Mouse (Mus musculus) brain, adult 2 months (tissue): ENCODE measurements at regions not wholly inside any gene's neighbourhood (a gene's known extent, or its start where the extent isn't known, plus 50 kb on each side); places are given as distances from the start of the nearest gene placed in this dataset.
A peak's percentile ranks its signal among the peaks of the same experiment; 100 is the strongest.
"Not testable (repeated sequence)": the region's sequence is repeated elsewhere in the genome, so short reads cannot be mapped to it uniquely, and the experiment has no call there.

Experiments
- DNase-seq: peaks from one replicate; pipeline ENCODE4 v3.0.0; 2011; ENCODE audit warnings: low read depth, low spot score

GRCm38 (mm10) chr5:52015786-52016185 is 174.5 kb downstream of the Dhx15 start:
- peak; percentile 89 for DNase-seq

- DNase-seq: no peak
Observed at GRCm38 (mm10) chr5:52010426-52010825, 179.9 kb downstream of the Dhx15 start.

GRCm38 (mm10) chr5:52008942-52009341 is 181.4 kb downstream of the Dhx15 start:
- DNase-seq: no peak

- DNase-seq: no peak
Observed at GRCm38 (mm10) chr5:52006843-52007242, 183.5 kb downstream of the Dhx15 start.

GRCm38 (mm10) chr5:51990847-51991610 is 199.3 kb downstream of the Dhx15 start:
- peak; percentile 34 for DNase-seq

- no peak for DNase-seq
Observed at GRCm38 (mm10) chr5:51989396-51989795, 200.9 kb downstream of the Dhx15 start.

GRCm38 (mm10) chr5:51988913-51989312 is 201.4 kb downstream of the Dhx15 start:
- peak; percentile 38 for DNase-seq

GRCm38 (mm10) chr5:51984966-51985365 is 205.3 kb downstream of the Dhx15 start:
- peak; percentile 62 for DNase-seq

- peak; percentile 81 for DNase-seq
Observed at GRCm38 (mm10) chr5:51982780-51983179, 207.5 kb downstream of the Dhx15 start.

GRCm38 (mm10) chr5:51980901-51981300 is 209.4 kb downstream of the Dhx15 start:
- DNase-seq: peak; percentile 53

- no peak for DNase-seq
Observed at GRCm38 (mm10) chr5:51952499-51952898, 237.8 kb downstream of the Dhx15 start.

GRCm38 (mm10) chr5:51949996-51950395 is 240.3 kb downstream of the Dhx15 start:
- no peak for DNase-seq

GRCm38 (mm10) chr5:51946062-51946461 is 244.3 kb downstream of the Dhx15 start:
- DNase-seq: no peak

GRCm38 (mm10) chr5:51941925-51942291 is 248.4 kb downstream of the Dhx15 start:
- DNase-seq: not testable (repeated sequence)

- DNase-seq: no peak
Observed at GRCm38 (mm10) chr5:51941255-51941924, 248.9 kb downstream of the Dhx15 start.

GRCm38 (mm10) chr5:51938845-51939244 is 251.5 kb downstream of the Dhx15 start:
- no peak for DNase-seq

GRCm38 (mm10) chr5:51937320-51937719 is 253.0 kb downstream of the Dhx15 start:
- DNase-seq: no peak

GRCm38 (mm10) chr5:51935391-51936354 is 254.6 kb downstream of the Dhx15 start:
- DNase-seq: peak; percentile 27

GRCm38 (mm10) chr5:51934910-51935309 is 255.4 kb downstream of the Dhx15 start:
- DNase-seq: peak; percentile 43

- DNase-seq: no peak
Observed at GRCm38 (mm10) chr5:51933331-51933730, 257.0 kb downstream of the Dhx15 start.

- no peak for DNase-seq
Observed at GRCm38 (mm10) chr5:51930416-51930815, 259.9 kb downstream of the Dhx15 start.

GRCm38 (mm10) chr5:51928801-51929200 is 261.5 kb downstream of the Dhx15 start:
- no peak for DNase-seq
